Mouse (Mus musculus): ENCODE results near the gene Gbp7. TPM values are rescaled to one million over a fixed set of nuclear protein-coding genes. Genes with fewer than 3 reads are reported as not detected.

Gbp7 gene
- total RNA-seq (2021) (10 to 100 TPM in 1 of 2 experiments, 1 to 10 TPM in 1; 8.3 to 13.9 TPM), polyA plus RNA-seq (2012; rRNA removed) (2.8 and 4.5 TPM in 2 replicates)
- long read RNA-seq, partial matches to known transcripts: 0 of 2 reads
- long read RNA-seq, other reads (novel, unspliced or antisense): 0 of 2 reads

- peak within 1 kb of the TSS; percentile 86 for H3K27ac ChIP-seq
- WGBS: under 1% methylated on average over 29 of the region's 30 CpGs
- intact Hi-C loops (cut with DNase I): loop anchor here (1.0 to 2.0 kb wide), 2 partner anchors 29 to 34 kb away; no protein-coding TSS in a partner anchor
- H3K9ac ChIP-seq (ENCODE audit: low read depth, low read length): peak within 1 kb of the TSS; percentile 97
- peaks cover 1% of the 10 kb centered on the region; the same call in 1 of the 2 replicates for H3K79me2 ChIP-seq (replicated peaks; ENCODE audit: control insufficient read depth, insufficient read depth, low read length)
- no peaks in the 10 kb centered on the region for H3K27me3 ChIP-seq (ENCODE audit: control insufficient read depth, insufficient read depth, low read length)
- DNase-seq: peak; percentile 67 to 80
- TF ChIP-seq EP300 (IDR thresholded peaks at IDR 0.05; ENCODE audit: insufficient read depth, low read depth, low read length) (no peak), POLR2A (IDR thresholded peaks at IDR 0.05; ENCODE audit: insufficient read depth, low read depth, low read length) (peak; percentile 72), CTCF (IDR thresholded peaks at IDR 0.05) (no peak)
- H3K36me3 ChIP-seq (ENCODE audit: control insufficient read depth, insufficient read depth, low read length): peaks cover 9% of the 10 kb centered on the region; the same call in 1 of the 2 replicates
- H3K4me1 ChIP-seq (ENCODE audit: control insufficient read depth, insufficient read depth, low read length): peaks cover 6% of the 10 kb centered on the region
- H3K4me3 ChIP-seq: peak within 1 kb of the TSS; percentile 80
Observed at GRCm38 (mm10) chr3:142530087-142530953, at the start of gene Gbp7. Gene Gbp7 (plus strand): TSS chr3:142530342.

- peak; percentile 66 to 68 for DNase-seq
- Histone ChIP-seq H3K4me1 (ENCODE audit: control insufficient read depth, insufficient read depth, low read length) (peaks cover 7% of the 10 kb centered on the region), H3K9ac (ENCODE audit: low read depth, low read length) (no peak overlapping the region), H3K27ac (no peak overlapping the region), H3K27me3 (ENCODE audit: control insufficient read depth, insufficient read depth, low read length) (no peaks in the 10 kb centered on the region), H3K79me2 (replicated peaks; ENCODE audit: control insufficient read depth, insufficient read depth, low read length) (no peaks in the 10 kb centered on the region), H3K4me3 (no peak overlapping the region), H3K36me3 (ENCODE audit: control insufficient read depth, insufficient read depth, low read length) (peaks cover 5% of the 10 kb centered on the region)
- WGBS: 51% methylated on average over 1 of the region's 1 CpGs
- TF ChIP-seq EP300 (IDR thresholded peaks at IDR 0.05; ENCODE audit: insufficient read depth, low read depth, low read length) (peak; percentile 75; the same call in 1 of the 2 replicates), CTCF (IDR thresholded peaks at IDR 0.05) (peak; percentile 95), POLR2A (IDR thresholded peaks at IDR 0.05; ENCODE audit: insufficient read depth, low read depth, low read length) (no peak)
- intact Hi-C loops (cut with DNase I): loop anchor here (1.0 to 2.0 kb wide), 2 partner anchors 156 to 218 kb away; no protein-coding TSS in a partner anchor
Observed at GRCm38 (mm10) chr3:142490465-142490864, 39.7 kb upstream of the Gbp7 start.

DNA sequence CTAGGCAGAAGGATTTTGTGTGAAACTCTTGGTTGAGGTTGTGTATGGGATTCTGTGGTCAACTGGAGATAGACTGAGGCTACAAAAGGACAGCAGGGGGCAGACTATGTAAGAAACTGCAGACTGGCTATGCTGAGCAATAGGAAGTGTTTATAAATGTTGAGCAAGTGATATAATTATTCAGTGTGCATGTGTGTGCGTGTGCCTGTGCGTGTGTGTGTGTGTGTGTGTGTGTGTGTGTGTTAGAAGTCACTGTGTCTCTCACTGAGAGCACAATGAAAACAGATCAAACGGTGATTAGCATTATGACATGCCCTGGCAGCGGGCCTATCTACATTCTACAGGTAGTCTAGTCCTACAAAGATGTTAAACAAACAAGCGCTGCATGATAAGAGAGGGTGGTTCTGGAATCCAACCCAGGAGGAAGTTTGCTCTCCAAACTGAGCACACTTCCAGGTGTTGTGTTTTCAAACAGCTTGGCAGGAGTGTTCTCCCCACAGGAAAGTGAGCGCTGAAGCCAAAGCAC lies 36.5 kb upstream of the Gbp7 start, which contains the start of gene Gbp5:
TSS of gene Gbp5 (plus strand) at position 443 of the 526 bp plus-strand sequence.
- peak within 1 kb of the TSS; percentile 6; the same call in 1 of the 2 replicates for H3K9ac ChIP-seq (ENCODE audit: low read depth, low read length)
- H3K27ac ChIP-seq: peak within 1 kb of the TSS; percentile 89
- TF ChIP-seq EP300 (IDR thresholded peaks at IDR 0.05; ENCODE audit: insufficient read depth, low read depth, low read length) (peak; percentile 92), CTCF (IDR thresholded peaks at IDR 0.05) (peak; percentile 82), POLR2A (IDR thresholded peaks at IDR 0.05; ENCODE audit: insufficient read depth, low read depth, low read length) (peak; percentile 51; the same call in 1 of the 2 replicates)
- DNase-seq: peak; percentile 81 to 90
- 28% methylated on average over 6 of the region's 6 CpGs for WGBS
- no peak within 1 kb of the TSS for H3K4me3 ChIP-seq
- no peaks in the 10 kb centered on the region for H3K79me2 ChIP-seq (replicated peaks; ENCODE audit: control insufficient read depth, insufficient read depth, low read length)
- no peaks in the 10 kb centered on the region for H3K27me3 ChIP-seq (ENCODE audit: control insufficient read depth, insufficient read depth, low read length)
- H3K36me3 ChIP-seq (ENCODE audit: control insufficient read depth, insufficient read depth, low read length): peaks cover 8% of the 10 kb centered on the region
- H3K4me1 ChIP-seq (ENCODE audit: control insufficient read depth, insufficient read depth, low read length): peaks cover 15% of the 10 kb centered on the region
- intact Hi-C loops (cut with DNase I): loop anchor here (1.0 kb wide), 2 partner anchors 67 to 127 kb away; partner anchors contain the start of genes Gbp2 and Gbp3

DNA sequence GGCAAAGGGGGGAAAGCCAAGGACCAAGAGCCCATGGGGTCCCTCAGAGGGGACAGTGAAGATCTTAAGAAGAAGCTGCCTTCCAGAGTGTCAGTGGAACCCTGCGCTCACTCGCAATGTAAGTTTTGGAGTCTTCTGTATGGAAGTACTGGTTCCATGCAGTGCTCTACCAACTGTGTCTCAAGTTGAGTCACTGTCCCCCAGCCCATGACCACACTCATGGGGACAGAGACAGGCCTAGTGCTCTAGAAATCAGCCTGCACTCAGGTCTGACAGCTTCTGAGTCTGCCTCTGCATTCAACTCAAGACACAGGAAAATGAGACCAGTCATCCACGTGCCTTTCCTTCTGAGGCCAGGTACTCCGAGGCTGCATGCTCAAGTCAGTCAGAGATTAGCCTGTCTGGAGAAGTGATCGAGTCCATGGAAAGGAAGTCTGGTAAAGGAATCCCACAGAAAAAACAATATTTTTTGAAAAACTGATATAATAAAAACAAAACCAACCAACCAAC lies 34.9 kb upstream of the Gbp7 start:
- no peak for TF ChIP-seq POLR2A (IDR thresholded peaks at IDR 0.05; ENCODE audit: insufficient read depth, low read depth, low read length)
- TF ChIP-seq CTCF (IDR thresholded peaks at IDR 0.05): no peak
- TF ChIP-seq EP300 (IDR thresholded peaks at IDR 0.05; ENCODE audit: insufficient read depth, low read depth, low read length): no peak
- no peaks in the 10 kb centered on the region for H3K79me2 ChIP-seq (replicated peaks; ENCODE audit: control insufficient read depth, insufficient read depth, low read length)
- no peak overlapping the region for H3K4me3 ChIP-seq
- WGBS: 72% methylated on average over 5 of the region's 5 CpGs
- intact Hi-C loops (cut with DNase I): no loop called here
- H3K9ac ChIP-seq (ENCODE audit: low read depth, low read length): no peak overlapping the region
- no peak for DNase-seq
- H3K27ac ChIP-seq: peak overlapping the region; percentile 89
- peaks cover 8% of the 10 kb centered on the region for H3K36me3 ChIP-seq (ENCODE audit: control insufficient read depth, insufficient read depth, low read length)
- peaks cover 19% of the 10 kb centered on the region for H3K4me1 ChIP-seq (ENCODE audit: control insufficient read depth, insufficient read depth, low read length)
- H3K27me3 ChIP-seq (ENCODE audit: control insufficient read depth, insufficient read depth, low read length): no peaks in the 10 kb centered on the region

GRCm38 (mm10) chr3:142496113-142497101 lies 33.7 kb upstream of the Gbp7 start:
- Histone ChIP-seq H3K27ac (peak overlapping the region; percentile 89), H3K4me1 (ENCODE audit: control insufficient read depth, insufficient read depth, low read length) (peaks cover 19% of the 10 kb centered on the region), H3K36me3 (ENCODE audit: control insufficient read depth, insufficient read depth, low read length) (peaks cover 11% of the 10 kb centered on the region), H3K4me3 (peak overlapping the region; percentile 51), H3K79me2 (replicated peaks; ENCODE audit: control insufficient read depth, insufficient read depth, low read length) (no peaks in the 10 kb centered on the region), H3K27me3 (ENCODE audit: control insufficient read depth, insufficient read depth, low read length) (no peaks in the 10 kb centered on the region), H3K9ac (ENCODE audit: low read depth, low read length) (peak overlapping the region; percentile 78)
- intact Hi-C loops (cut with DNase I): loop anchor here (2.0 kb wide), 1 partner anchor 34 kb away; the partner anchor contains the start of gene Gbp7
- no peak for TF ChIP-seq EP300 (IDR thresholded peaks at IDR 0.05; ENCODE audit: insufficient read depth, low read depth, low read length)
- peak; percentile 64; the same call in 1 of the 2 replicates for TF ChIP-seq POLR2A (IDR thresholded peaks at IDR 0.05; ENCODE audit: insufficient read depth, low read depth, low read length)
- WGBS: 23% methylated on average over 14 of the region's 14 CpGs
- peak; percentile 53 to 64 for DNase-seq

All from heart, adult 2 months (tissue).